Mouse (Mus musculus): ENCODE data around the gene Tbc1d5. TPM values are rescaled to one million over a fixed set of nuclear protein-coding genes. Genes with fewer than 3 reads are reported as not detected.

Tbc1d5 gene
- polyA plus RNA-seq, 2 experiments: 10.5 to 10.8 TPM

- H3K4me1 ChIP-seq (ENCODE audit: control insufficient read depth, insufficient read depth, low read length): no peaks in the 10 kb centered on the region
- 97% methylated on average over 6 of the region's 6 CpGs for WGBS
- TF ChIP-seq POLR2A (IDR thresholded peaks at IDR 0.05; ENCODE audit: borderline replicate concordance, extremely low read depth, insufficient read depth, insufficient read length): no peak
- H3K36me3 ChIP-seq (ENCODE audit: control insufficient read depth, insufficient read depth, low read length): no peaks in the 10 kb centered on the region
- no peak overlapping the region for H3K4me3 ChIP-seq (replicated peaks; ENCODE audit: low read length)
- no peak for DNase-seq (ENCODE audit: low spot score)
- no peak for ATAC-seq (ENCODE audit: low FRiP score, low read depth)
- no peak overlapping the region for H3K27ac ChIP-seq (replicated peaks; ENCODE audit: low read depth, low read length)
- no peak overlapping the region for H3K4me2 ChIP-seq (replicated peaks; ENCODE audit: low read depth, low read length, severe bottlenecking)
- H3K9me3 ChIP-seq (ENCODE audit: control insufficient read depth, low read length): no peaks in the 10 kb centered on the region
- H3K27me3 ChIP-seq (ENCODE audit: control insufficient read depth, insufficient read depth, low read length): no peaks in the 10 kb centered on the region
- no peak overlapping the region for H3K9ac ChIP-seq (ENCODE audit: low read depth, low read length, severe bottlenecking)
Observed at GRCm38 (mm10) chr17:51216426-51216825, 37.3 kb upstream of the Tbc1d5 start.

- Histone ChIP-seq H3K4me3 (replicated peaks; ENCODE audit: low read length) (no peak overlapping the region), H3K27ac (replicated peaks; ENCODE audit: low read depth, low read length) (no peak overlapping the region), H3K9ac (ENCODE audit: low read depth, low read length, severe bottlenecking) (no peak overlapping the region), H3K36me3 (ENCODE audit: control insufficient read depth, insufficient read depth, low read length) (no peaks in the 10 kb centered on the region), H3K4me2 (replicated peaks; ENCODE audit: low read depth, low read length, severe bottlenecking) (no peak overlapping the region), H3K27me3 (ENCODE audit: control insufficient read depth, insufficient read depth, low read length) (no peaks in the 10 kb centered on the region), H3K4me1 (ENCODE audit: control insufficient read depth, insufficient read depth, low read length) (no peaks in the 10 kb centered on the region), H3K9me3 (ENCODE audit: control insufficient read depth, low read length) (no peaks in the 10 kb centered on the region)
- DNase-seq (ENCODE audit: low spot score): no peak
- 89% methylated on average over 2 of the region's 2 CpGs for WGBS
- ATAC-seq (ENCODE audit: low FRiP score, low read depth): no peak
- TF ChIP-seq POLR2A (IDR thresholded peaks at IDR 0.05; ENCODE audit: borderline replicate concordance, extremely low read depth, insufficient read depth, insufficient read length): no peak
Observed at GRCm38 (mm10) chr17:51209565-51209964, 30.4 kb upstream of the Tbc1d5 start.

GRCm38 (mm10) chr17:51204643-51205042 is 25.5 kb upstream of the Tbc1d5 start:
- no peak for ATAC-seq (ENCODE audit: low FRiP score, low read depth)
- no peak for TF ChIP-seq POLR2A (IDR thresholded peaks at IDR 0.05; ENCODE audit: borderline replicate concordance, extremely low read depth, insufficient read depth, insufficient read length)
- no peaks in the 10 kb centered on the region for H3K27me3 ChIP-seq (ENCODE audit: control insufficient read depth, insufficient read depth, low read length)

GRCm38 (mm10) chr17:51195561-51195960 is 16.4 kb upstream of the Tbc1d5 start:
- no peak for TF ChIP-seq POLR2A (IDR thresholded peaks at IDR 0.05; ENCODE audit: borderline replicate concordance, extremely low read depth, insufficient read depth, insufficient read length)
- Histone ChIP-seq H3K36me3 (ENCODE audit: control insufficient read depth, insufficient read depth, low read length) (no peaks in the 10 kb centered on the region), H3K9ac (ENCODE audit: low read depth, low read length, severe bottlenecking) (no peak overlapping the region), H3K9me3 (ENCODE audit: control insufficient read depth, low read length) (no peaks in the 10 kb centered on the region), H3K4me1 (ENCODE audit: control insufficient read depth, insufficient read depth, low read length) (no peaks in the 10 kb centered on the region), H3K27me3 (ENCODE audit: control insufficient read depth, insufficient read depth, low read length) (no peaks in the 10 kb centered on the region), H3K4me2 (replicated peaks; ENCODE audit: low read depth, low read length, severe bottlenecking) (no peak overlapping the region), H3K27ac (replicated peaks; ENCODE audit: low read depth, low read length) (no peak overlapping the region), H3K4me3 (replicated peaks; ENCODE audit: low read length) (no peak overlapping the region)
- 76% methylated on average over 2 of the region's 2 CpGs for WGBS
- DNase-seq (ENCODE audit: low spot score): no peak
- no peak for ATAC-seq (ENCODE audit: low FRiP score, low read depth)

More at GRCm38 (mm10) chr17:51204643-51205042, 25.5 kb upstream of the Tbc1d5 start:
- DNase-seq (ENCODE audit: low spot score): no peak
- WGBS: 97% methylated on average over 2 of the region's 2 CpGs
- no peak overlapping the region for H3K4me2 ChIP-seq (replicated peaks; ENCODE audit: low read depth, low read length, severe bottlenecking)
- no peaks in the 10 kb centered on the region for H3K4me1 ChIP-seq (ENCODE audit: control insufficient read depth, insufficient read depth, low read length)
- H3K36me3 ChIP-seq (ENCODE audit: control insufficient read depth, insufficient read depth, low read length): no peaks in the 10 kb centered on the region
- no peak overlapping the region for H3K4me3 ChIP-seq (replicated peaks; ENCODE audit: low read length)
- H3K9ac ChIP-seq (ENCODE audit: low read depth, low read length, severe bottlenecking): no peak overlapping the region
- H3K27ac ChIP-seq (replicated peaks; ENCODE audit: low read depth, low read length): no peak overlapping the region
- no peaks in the 10 kb centered on the region for H3K9me3 ChIP-seq (ENCODE audit: control insufficient read depth, low read length)

- Histone ChIP-seq H3K27ac (replicated peaks; ENCODE audit: low read depth, low read length) (no peak overlapping the region), H3K4me2 (replicated peaks; ENCODE audit: low read depth, low read length, severe bottlenecking) (no peak overlapping the region), H3K4me1 (ENCODE audit: control insufficient read depth, insufficient read depth, low read length) (no peaks in the 10 kb centered on the region), H3K36me3 (ENCODE audit: control insufficient read depth, insufficient read depth, low read length) (no peaks in the 10 kb centered on the region), H3K27me3 (ENCODE audit: control insufficient read depth, insufficient read depth, low read length) (no peaks in the 10 kb centered on the region), H3K9ac (ENCODE audit: low read depth, low read length, severe bottlenecking) (no peak overlapping the region), H3K9me3 (ENCODE audit: control insufficient read depth, low read length) (no peaks in the 10 kb centered on the region), H3K4me3 (replicated peaks; ENCODE audit: low read length) (no peak overlapping the region)
- DNase-seq (ENCODE audit: low spot score) (no peak), ATAC-seq (ENCODE audit: low FRiP score, low read depth) (no peak)
- WGBS: 80% methylated on average over 2 of the region's 2 CpGs
- no peak for TF ChIP-seq POLR2A (IDR thresholded peaks at IDR 0.05; ENCODE audit: borderline replicate concordance, extremely low read depth, insufficient read depth, insufficient read length)
Observed at GRCm38 (mm10) chr17:51194787-51195186, 15.6 kb upstream of the Tbc1d5 start.

- no peaks in the 10 kb centered on the region for H3K27me3 ChIP-seq (ENCODE audit: control insufficient read depth, insufficient read depth, low read length)
- no peak overlapping the region for H3K4me3 ChIP-seq (replicated peaks; ENCODE audit: low read length)
- WGBS: 91% methylated on average over 1 of the region's 1 CpGs
- H3K4me2 ChIP-seq (replicated peaks; ENCODE audit: low read depth, low read length, severe bottlenecking): no peak overlapping the region
- no peak overlapping the region for H3K27ac ChIP-seq (replicated peaks; ENCODE audit: low read depth, low read length)
- no peaks in the 10 kb centered on the region for H3K4me1 ChIP-seq (ENCODE audit: control insufficient read depth, insufficient read depth, low read length)
- no peaks in the 10 kb centered on the region for H3K9me3 ChIP-seq (ENCODE audit: control insufficient read depth, low read length)
- DNase-seq (ENCODE audit: low spot score) (no peak), ATAC-seq (ENCODE audit: low FRiP score, low read depth) (no peak)
- H3K9ac ChIP-seq (ENCODE audit: low read depth, low read length, severe bottlenecking): no peak overlapping the region
- TF ChIP-seq POLR2A (IDR thresholded peaks at IDR 0.05; ENCODE audit: borderline replicate concordance, extremely low read depth, insufficient read depth, insufficient read length): no peak
- H3K36me3 ChIP-seq (ENCODE audit: control insufficient read depth, insufficient read depth, low read length): no peaks in the 10 kb centered on the region
Observed at GRCm38 (mm10) chr17:51191381-51191780, 12.2 kb upstream of the Tbc1d5 start.

All from limb, embryonic 14.5 days (tissue).